Mouse (Mus musculus): Measurements from ENCODE around the gene Pipox.

Gene Pipox

GRCm38 (mm10) chr11:77893787-77894718 is at the start of gene Pipox:
Pipox (minus strand) TSS chr11:77894096.
- peak; percentile 73 for DNase-seq (ENCODE audit: low spot score)

GRCm38 (mm10) chr11:77942230-77942629 is 48.3 kb upstream of the Pipox start:
- no peak for DNase-seq (ENCODE audit: low spot score)

GRCm38 (mm10) chr11:77937649-77938410 is 43.9 kb upstream of the Pipox start:
- DNase-seq (ENCODE audit: low spot score), result no peak

- no peak for DNase-seq (ENCODE audit: low spot score)
These were observed 43.0 kb upstream of the Pipox start for GRCm38 (mm10) chr11:77936846-77937245.

GRCm38 (mm10) chr11:77934568-77935311 is 40.8 kb upstream of the Pipox start:
- DNase-seq (ENCODE audit: low spot score), result no peak

- DNase-seq (ENCODE audit: low spot score), result no peak
These were observed 40.2 kb upstream of the Pipox start for GRCm38 (mm10) chr11:77934111-77934521.

- no peak for DNase-seq (ENCODE audit: low spot score)
These were observed 38.7 kb upstream of the Pipox start for GRCm38 (mm10) chr11:77932576-77932975.

GRCm38 (mm10) chr11:77931541-77932433 is 37.9 kb upstream of the Pipox start:
- DNase-seq (ENCODE audit: low spot score), result no peak

GRCm38 (mm10) chr11:77930751-77931540 is 37.0 kb upstream of the Pipox start, which contains the start of gene Sez6:
Sez6 (plus strand) TSS chr11:77930800.
- peak; percentile 66 for DNase-seq (ENCODE audit: low spot score)

GRCm38 (mm10) chr11:77927837-77928236 is 33.9 kb upstream of the Pipox start:
- no peak for DNase-seq (ENCODE audit: low spot score)

GRCm38 (mm10) chr11:77926666-77927065 is 32.8 kb upstream of the Pipox start:
- DNase-seq (ENCODE audit: low spot score), result no peak

- no peak for DNase-seq (ENCODE audit: low spot score)
These were observed 32.2 kb upstream of the Pipox start for GRCm38 (mm10) chr11:77925836-77926657.

- no peak for DNase-seq (ENCODE audit: low spot score)
These were observed 29.4 kb upstream of the Pipox start for GRCm38 (mm10) chr11:77923285-77923684.

GRCm38 (mm10) chr11:77917166-77917565 is 23.3 kb upstream of the Pipox start:
- DNase-seq (ENCODE audit: low spot score), result no peak

- DNase-seq (ENCODE audit: low spot score), result no peak
These were observed 22.8 kb upstream of the Pipox start for GRCm38 (mm10) chr11:77916741-77917140.

GRCm38 (mm10) chr11:77914598-77915260 is 20.8 kb upstream of the Pipox start:
- no peak for DNase-seq (ENCODE audit: low spot score)

- no peak for DNase-seq (ENCODE audit: low spot score)
These were observed 19.6 kb upstream of the Pipox start for GRCm38 (mm10) chr11:77913505-77913904.

GRCm38 (mm10) chr11:77909776-77910175 is 15.9 kb upstream of the Pipox start:
- no peak for DNase-seq (ENCODE audit: low spot score)

GRCm38 (mm10) chr11:77909376-77909775 is 15.5 kb upstream of the Pipox start:
- no peak for DNase-seq (ENCODE audit: low spot score)
